23 mouse cellular contexts compared by ENCODE assay signal in genomic region chr10:16233612-16234106, GRCm38 (mm10).
DNase-seq lines count a peak whose midpoint lies in the region; ATAC-seq and TF ChIP-seq lines count a peak whose summit lies in the region.
"Had no signal": no experiment of that assay in that cellular context is flagged by ENCODE, and none has a peak within 500 bp of the region (broad histone marks: within the 10 kb centered on the region; RNA-seq: fewer than 3 reads in every experiment).

No protein-coding gene starts in this region.

- 70% methylated on average over 4 of the region's 4 CpGs for WGBS in hindbrain, embryonic 13.5 days
- WGBS in hindbrain, postnatal 0 days = 78% methylated on average over 4 of the region's 4 CpGs
- WGBS in neural tube, embryonic 13.5 days = 41% methylated on average over 4 of the region's 4 CpGs
- WGBS in neural tube, embryonic 15.5 days = 23% methylated on average over 4 of the region's 4 CpGs
- WGBS in neural tube, embryonic 14.5 days = 34% methylated on average over 4 of the region's 4 CpGs

- H3K9me3 ChIP-seq in hindbrain, embryonic 13.5 days = no peaks in the 10 kb centered on the region
- H3K9me3 ChIP-seq in hindbrain, postnatal 0 days (ENCODE audit: low read length) = no peaks in the 10 kb centered on the region
- no peaks in the 10 kb centered on the region for H3K9me3 ChIP-seq in neural tube, embryonic 13.5 days
- H3K9me3 ChIP-seq in neural tube, embryonic 15.5 days (replicated peaks) = no peaks in the 10 kb centered on the region
- no peaks in the 10 kb centered on the region for H3K9me3 ChIP-seq in neural tube, embryonic 14.5 days (ENCODE audit: control insufficient read depth, low read length)
- H3K9me3 ChIP-seq: embryonic facial prominence, embryonic 10.5 days; embryonic facial prominence, embryonic 12.5 days; forebrain, embryonic 13.5 days; G1E had no signal

- no peak overlapping the region for H3K4me2 ChIP-seq in hindbrain, embryonic 13.5 days
- no peak overlapping the region for H3K4me2 ChIP-seq in hindbrain, postnatal 0 days (ENCODE audit: low read depth, low read length)
- H3K4me2 ChIP-seq in neural tube, embryonic 13.5 days = no peak overlapping the region
- no peak overlapping the region for H3K4me2 ChIP-seq in neural tube, embryonic 15.5 days
- H3K4me2 ChIP-seq in neural tube, embryonic 14.5 days (ENCODE audit: low read depth, low read length) = no peak overlapping the region
- H3K4me2 ChIP-seq: embryonic facial prominence, embryonic 12.5 days; forebrain, embryonic 13.5 days had no signal

- H3K27ac ChIP-seq in hindbrain, embryonic 13.5 days = no peak overlapping the region
- H3K27ac ChIP-seq in hindbrain, postnatal 0 days = no peak overlapping the region
- no peak overlapping the region for H3K27ac ChIP-seq in neural tube, embryonic 13.5 days (replicated peaks)
- H3K27ac ChIP-seq in neural tube, embryonic 15.5 days (replicated peaks) = no peak overlapping the region
- no peak overlapping the region for H3K27ac ChIP-seq in neural tube, embryonic 14.5 days (ENCODE audit: low read depth, low read length)
- H3K27ac ChIP-seq: embryonic facial prominence, embryonic 10.5 days; embryonic facial prominence, embryonic 12.5 days; forebrain, embryonic 13.5 days had no signal

- no peaks in the 10 kb centered on the region for H3K27me3 ChIP-seq in hindbrain, embryonic 13.5 days
- no peaks in the 10 kb centered on the region for H3K27me3 ChIP-seq in hindbrain, postnatal 0 days (ENCODE audit: insufficient read depth, low read length)
- H3K27me3 ChIP-seq in neural tube, embryonic 13.5 days = no peaks in the 10 kb centered on the region
- no peaks in the 10 kb centered on the region for H3K27me3 ChIP-seq in neural tube, embryonic 15.5 days (replicated peaks)
- H3K27me3 ChIP-seq in neural tube, embryonic 14.5 days (ENCODE audit: control insufficient read depth, insufficient read depth, low read length) = no peaks in the 10 kb centered on the region
- H3K27me3 ChIP-seq: CH12.LX; embryonic facial prominence, embryonic 12.5 days; forebrain, embryonic 13.5 days; Patski had no signal

- no peaks in the 10 kb centered on the region for H3K4me1 ChIP-seq in hindbrain, embryonic 13.5 days (replicated peaks)
- no peaks in the 10 kb centered on the region for H3K4me1 ChIP-seq in hindbrain, postnatal 0 days (ENCODE audit: insufficient read depth, low read length)
- no peaks in the 10 kb centered on the region for H3K4me1 ChIP-seq in neural tube, embryonic 13.5 days (replicated peaks)
- H3K4me1 ChIP-seq in neural tube, embryonic 15.5 days = no peaks in the 10 kb centered on the region
- H3K4me1 ChIP-seq in neural tube, embryonic 14.5 days (ENCODE audit: control insufficient read depth, insufficient read depth, low read length) = no peaks in the 10 kb centered on the region
- H3K4me1 ChIP-seq: embryonic facial prominence, embryonic 10.5 days; embryonic facial prominence, embryonic 12.5 days; forebrain, embryonic 13.5 days had no signal

- TF ChIP-seq CTCF in hindbrain, postnatal 0 days (IDR thresholded peaks at IDR 0.05; ENCODE audit: low read depth) = no peak

- H3K9ac ChIP-seq in hindbrain, embryonic 13.5 days = no peak overlapping the region
- H3K9ac ChIP-seq in hindbrain, postnatal 0 days (replicated peaks; ENCODE audit: low read length) = no peak overlapping the region
- H3K9ac ChIP-seq in neural tube, embryonic 13.5 days = no peak overlapping the region
- H3K9ac ChIP-seq in neural tube, embryonic 15.5 days (replicated peaks) = no peak overlapping the region
- H3K9ac ChIP-seq in neural tube, embryonic 14.5 days (replicated peaks; ENCODE audit: low read depth, low read length) = no peak overlapping the region
- H3K9ac ChIP-seq: embryonic facial prominence, embryonic 12.5 days; forebrain, embryonic 13.5 days had no signal

- no peaks in the 10 kb centered on the region for H3K36me3 ChIP-seq in hindbrain, embryonic 13.5 days
- no peaks in the 10 kb centered on the region for H3K36me3 ChIP-seq in hindbrain, postnatal 0 days (ENCODE audit: insufficient read depth, low read length)
- H3K36me3 ChIP-seq in neural tube, embryonic 13.5 days = no peaks in the 10 kb centered on the region
- no peaks in the 10 kb centered on the region for H3K36me3 ChIP-seq in neural tube, embryonic 15.5 days
- no peaks in the 10 kb centered on the region for H3K36me3 ChIP-seq in neural tube, embryonic 14.5 days (ENCODE audit: control insufficient read depth, insufficient read depth, low read length)
- H3K36me3 ChIP-seq: embryonic facial prominence, embryonic 10.5 days; embryonic facial prominence, embryonic 12.5 days; G1E had no signal

- ATAC-seq in hindbrain, embryonic 13.5 days (ENCODE audit: low FRiP score) = peak; percentile 52; the same call in 1 of the 2 replicates
- no peak for ATAC-seq in hindbrain, postnatal 0 days
- peak; percentile 65; the same call in 1 of the 2 replicates for ATAC-seq in neural tube, embryonic 13.5 days (ENCODE audit: low read depth)
- ATAC-seq in neural tube, embryonic 15.5 days (ENCODE audit: low FRiP score) = no peak; the same call in 1 of the 2 replicates
- peak; percentile 56; the same call in 1 of the 2 replicates for ATAC-seq in neural tube, embryonic 14.5 days (ENCODE audit: low read depth)
- ATAC-seq: activated CD4-positive, CD25-positive, alpha-beta regulatory T cell, adult 4 months; CD4-positive, CD25-positive, alpha-beta regulatory T cell, adult 4 months; forebrain, embryonic 13.5 days; forebrain, embryonic 16.5 days; Patski had no signal

- no peak for DNase-seq in hindbrain, postnatal 0 days (ENCODE audit: low spot score)
- DNase-seq: adrenal gland, adult 8-10 months; adrenal gland, postnatal 14 days; adrenal gland, postnatal 36 days; B cell, adult 2 months; cerebellum, adult 11-12 months; cerebellum, adult 2 months; cerebellum, adult 9-10 months; cerebellum, postnatal 10 days; cerebellum, postnatal 25 days had no signal

- no peak overlapping the region for H3K4me3 ChIP-seq in hindbrain, embryonic 13.5 days
- H3K4me3 ChIP-seq in hindbrain, postnatal 0 days (ENCODE audit: low read length) = no peak overlapping the region
- H3K4me3 ChIP-seq in neural tube, embryonic 13.5 days = no peak overlapping the region
- no peak overlapping the region for H3K4me3 ChIP-seq in neural tube, embryonic 15.5 days (replicated peaks)
- no peak overlapping the region for H3K4me3 ChIP-seq in neural tube, embryonic 14.5 days (ENCODE audit: low read depth, low read length)
- H3K4me3 ChIP-seq: embryonic facial prominence, embryonic 10.5 days; embryonic facial prominence, embryonic 12.5 days; forebrain, embryonic 13.5 days had no signal

Comparison
In these comparisons a context has a peak if more than half of its experiments do, and no peak if none do; other contexts are left out.
1. ATAC-seq: peak in hindbrain, embryonic 13.5 days (single experiment), neural tube, embryonic 13.5 days (single experiment) and neural tube, embryonic 14.5 days (single experiment); none in hindbrain, postnatal 0 days (single experiment) and neural tube, embryonic 15.5 days (single experiment).